14 mouse cellular contexts compared by ENCODE assay signal in the genomic region with DNA sequence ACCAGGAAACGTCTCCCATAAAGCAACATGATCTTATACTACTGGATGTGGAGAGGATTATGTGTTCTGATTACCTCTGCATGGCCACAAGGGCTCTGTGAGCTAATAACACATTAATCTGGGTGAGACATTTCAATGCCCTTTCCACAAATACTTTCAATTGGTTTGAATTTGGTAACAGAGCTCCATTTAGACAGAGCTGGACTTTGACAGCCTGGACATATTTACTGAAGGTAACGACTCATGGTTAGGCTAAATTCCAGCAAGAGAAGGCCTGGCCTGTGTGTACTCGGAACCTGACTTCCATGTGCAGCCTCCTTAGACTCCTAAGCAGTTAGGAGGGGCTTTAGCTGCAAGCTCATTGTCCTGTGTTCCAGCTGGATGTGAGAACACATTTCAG.
"Had no signal": no experiment of that assay in that cellular context is flagged by ENCODE, and none has a peak within 500 bp of the region (broad histone marks: within the 10 kb centered on the region; RNA-seq: fewer than 3 reads in every experiment).

No protein-coding gene starts in this region.

- DNase-seq: kidney, postnatal 36 days; layer of hippocampus, postnatal 36 days; lung, adult 2 months; lung, postnatal 14 days; lung, postnatal 4 days; midbrain, embryonic 14.5 days; thymus, adult 2 months; thymus, postnatal 25 days had no signal

- H3K4me2 ChIP-seq: midbrain, embryonic 11.5 days had no signal

- H3K4me3 ChIP-seq: left cerebral cortex, adult 2 months had no signal

- ATAC-seq: inflammation-experienced regulatory T-cells, adult 6 months; intestine, embryonic 16.5 days had no signal

- H3K27ac ChIP-seq: kidney, postnatal 0 days; left cerebral cortex, adult 2 months; liver, embryonic 14.5 days had no signal

- H3K9ac ChIP-seq: liver, embryonic 14.5 days had no signal
